Mouse (Mus musculus) heart, postnatal 36 days (tissue): Measurements from ENCODE around the gene Zfp280b. TPM values are rescaled to one million over a fixed set of nuclear protein-coding genes. Genes with fewer than 3 reads are reported as not detected.
A peak's percentile ranks its signal among the peaks of the same experiment; 100 is the strongest.
"Not testable (repeated sequence)": the region's sequence is repeated elsewhere in the genome, so short reads cannot be mapped to it uniquely, and the experiment has no call there.

Source experiments
- DNase-seq, 2 experiments: peaks; one replicate each; pipeline ENCODE4 v3.0.0; 2021 to 2022
- intact Hi-C: fragments of 180-260 bp; cut with DNase I; formaldehyde crosslinking; loops from one replicate; pipeline ENCODE4 v1.15.1; 2025
- total RNA-seq, 2 experiments: library from RNA; stranded (reverse); gene quantifications; 2 replicates each; pipeline ENCODE4 v1.2.3; 2021

Zfp280b gene
- total RNA-seq, result 1 to 10 TPM; 6.9 to 8.0 TPM

- intact Hi-C loops, result loop anchor here (5.0 kb wide), 1 partner anchor 115 kb away; no protein-coding TSS in a partner anchor
- DNase-seq, result peak; percentile 92 to 94
These were observed at the start of gene Zfp280b for GRCm38 (mm10) chr10:76032402-76033118. TSS of gene Zfp280b (plus strand) at chr10:76032650.

DNA sequence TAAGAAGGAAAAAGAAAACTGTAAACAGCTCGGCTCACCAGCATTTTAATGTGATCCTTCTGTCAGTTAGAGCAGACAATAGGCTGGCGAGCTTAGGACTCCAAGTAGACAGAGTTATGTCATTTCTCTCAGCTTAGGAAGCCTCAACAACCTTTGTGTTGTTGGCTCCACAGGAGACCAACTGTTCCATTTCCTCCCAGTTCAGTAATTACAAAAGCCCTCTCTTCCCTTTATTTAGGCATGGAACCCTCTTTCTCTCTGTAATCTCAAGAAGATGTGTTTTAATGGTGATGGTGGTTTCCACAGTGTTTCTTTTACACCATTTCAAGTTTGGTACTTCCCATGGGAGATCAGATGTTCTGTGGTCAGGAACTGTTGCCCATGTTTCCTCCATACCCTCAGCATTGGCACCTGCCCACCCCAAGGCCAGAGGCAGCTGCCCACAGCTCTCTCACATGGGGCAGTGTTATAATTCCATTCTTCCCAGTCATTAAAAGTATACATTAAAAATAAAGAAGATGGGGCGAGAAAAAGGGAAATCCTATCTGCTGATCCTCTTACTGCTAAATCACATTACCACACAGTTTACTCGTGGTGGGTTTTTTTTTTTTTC, 41.9 kb upstream of the Zfp280b start:
- no peak for DNase-seq
- intact Hi-C loops, result no loop called here

GRCm38 (mm10) chr10:75993616-75994240, 38.7 kb upstream of the Zfp280b start:
- DNase-seq, result no peak
- intact Hi-C loops, result no loop called here

GRCm38 (mm10) chr10:75994531-75995210, 37.8 kb upstream of the Zfp280b start:
- intact Hi-C loops, DNase-seq: not testable (repeated sequence)

DNA sequence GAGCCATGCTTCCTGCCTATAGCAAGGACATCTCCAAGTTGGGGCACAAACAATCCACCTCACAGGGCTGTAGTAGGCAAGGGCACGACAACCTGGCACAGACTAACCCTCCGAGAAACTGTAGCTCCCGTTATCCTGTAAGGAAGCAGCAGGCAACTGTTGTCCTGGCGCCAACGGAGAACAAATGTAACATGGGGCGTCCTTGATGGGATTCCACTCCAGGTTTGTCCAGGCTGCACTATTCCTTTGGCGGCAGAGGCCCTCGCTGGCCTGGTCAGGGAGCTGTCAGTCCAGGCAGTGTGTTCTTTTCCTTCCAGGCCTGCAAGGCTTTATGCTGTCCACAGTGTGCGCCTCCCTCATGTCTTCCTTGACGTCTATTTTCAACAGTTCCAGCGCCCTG, 37.0 kb upstream of the Zfp280b start:
- intact Hi-C loops, result no loop called here
- no peak for DNase-seq

- intact Hi-C loops, result no loop called here
- no peak for DNase-seq
These were observed 36.1 kb upstream of the Zfp280b start for GRCm38 (mm10) chr10:75996315-75996714.

GRCm38 (mm10) chr10:76001160-76001559, 31.3 kb upstream of the Zfp280b start:
- DNase-seq, result no peak
- intact Hi-C loops, result no loop called here

GRCm38 (mm10) chr10:76002101-76002521, 30.3 kb upstream of the Zfp280b start:
- intact Hi-C loops, result no loop called here
- DNase-seq, result no peak

DNA sequence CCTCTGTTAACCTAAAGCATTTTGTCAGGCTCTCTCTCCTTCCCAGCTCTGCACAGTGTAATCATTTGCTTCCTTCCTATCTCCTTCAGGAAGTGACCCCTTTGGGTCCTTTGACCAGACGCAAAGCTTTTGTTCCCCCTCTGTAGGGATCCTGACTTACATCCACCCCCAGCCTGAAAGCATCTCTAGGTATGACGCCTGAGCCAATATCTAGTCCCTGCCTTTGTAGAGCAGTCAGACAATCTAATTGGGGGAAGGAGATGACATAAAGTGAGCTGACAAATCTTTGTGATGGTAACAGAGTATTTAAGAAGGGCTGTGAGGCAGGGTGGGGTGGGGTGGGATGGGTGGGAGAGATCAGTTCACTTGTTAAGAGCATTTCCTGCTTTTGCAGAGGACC, 29.8 kb upstream of the Zfp280b start:
- intact Hi-C loops, result no loop called here
- no peak for DNase-seq

DNA sequence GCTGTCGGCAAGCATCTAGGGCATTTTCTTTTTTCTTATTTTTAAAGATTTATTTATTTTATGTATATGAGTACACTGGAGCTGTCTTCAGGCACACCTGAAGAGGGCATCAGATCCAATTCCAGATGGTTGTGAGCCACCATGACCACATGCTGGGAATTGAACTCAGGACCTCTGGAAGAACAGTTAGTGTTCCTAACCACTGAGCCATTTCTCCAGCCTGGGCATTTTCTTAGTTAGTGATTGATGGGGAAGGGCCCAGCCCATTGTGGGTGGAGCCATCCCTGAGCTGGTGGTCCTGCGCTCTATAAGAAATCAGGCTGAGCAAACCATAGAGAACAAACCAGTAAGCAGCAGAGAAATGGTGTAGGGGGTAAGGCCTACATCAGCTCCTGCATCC, 29.2 kb upstream of the Zfp280b start:
- no peak for DNase-seq
- intact Hi-C loops, result no loop called here

DNA sequence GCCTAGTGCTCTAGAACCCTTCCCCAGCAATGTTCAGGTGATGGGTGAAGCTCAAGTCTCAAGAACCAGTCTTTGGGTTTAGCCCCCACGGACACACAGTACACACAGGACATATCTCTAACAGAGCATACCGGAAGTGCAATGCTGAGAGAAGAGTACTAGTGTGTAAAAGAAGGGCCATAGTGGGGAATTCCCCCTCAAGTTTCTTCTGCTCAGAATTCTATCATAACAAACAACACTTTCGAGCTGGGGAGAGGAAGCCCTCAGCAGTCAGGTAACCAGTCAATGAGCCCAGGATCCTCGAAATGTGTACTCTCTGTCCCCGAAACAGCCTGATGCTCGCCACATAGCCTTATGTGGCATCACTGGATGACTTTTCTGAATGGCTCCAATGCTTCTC, 26.1 kb upstream of the Zfp280b start:
- DNase-seq, result no peak
- intact Hi-C loops, result no loop called here

DNA sequence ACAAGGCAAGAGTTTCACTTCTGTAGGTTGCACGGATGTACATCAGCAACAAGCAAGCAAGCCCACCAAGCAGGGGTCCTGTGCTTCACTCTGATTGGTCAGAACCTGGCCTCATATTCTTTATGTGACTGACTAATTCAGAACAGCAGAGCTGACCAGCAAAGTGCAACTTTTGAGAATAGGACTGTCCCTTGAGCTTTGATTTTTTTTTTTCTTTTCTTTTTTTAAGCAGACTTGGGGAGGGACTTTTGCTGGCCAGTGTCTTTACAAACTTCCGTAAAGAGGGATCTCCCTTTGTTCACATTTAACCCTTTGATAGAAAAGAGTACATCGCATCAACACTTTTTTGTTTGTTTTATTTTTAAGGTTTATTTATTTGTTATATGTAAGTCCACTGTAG, 22.6 kb upstream of the Zfp280b start:
- DNase-seq, result no peak
- intact Hi-C loops, result no loop called here

DNA sequence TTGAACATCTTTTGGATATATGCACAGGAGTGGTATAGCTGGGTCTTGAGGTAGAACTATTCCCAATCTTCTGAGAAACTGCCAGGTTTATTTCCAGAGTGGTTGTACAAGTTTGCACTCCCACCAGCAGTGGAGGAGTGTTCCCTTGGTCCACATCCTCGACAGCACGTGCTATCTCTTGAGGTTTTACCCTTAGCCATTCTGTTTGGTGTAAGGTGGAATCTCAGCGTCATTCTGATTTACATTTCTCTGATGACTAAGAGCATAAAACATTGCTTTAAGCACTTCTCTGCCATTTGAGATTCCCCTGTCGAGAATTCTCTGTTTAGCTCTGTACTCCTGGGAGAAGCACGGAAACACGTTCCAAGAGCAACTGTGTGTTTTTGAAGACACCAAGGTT, 19.5 kb upstream of the Zfp280b start:
- intact Hi-C loops, result no loop called here
- DNase-seq, result no peak

- intact Hi-C loops, result no loop called here
- DNase-seq, result no peak
These were observed 15.6 kb upstream of the Zfp280b start for GRCm38 (mm10) chr10:76016886-76017285.

GRCm38 (mm10) chr10:76021728-76022127, 10.7 kb upstream of the Zfp280b start:
- intact Hi-C loops, result no loop called here
- DNase-seq, result no peak

DNA sequence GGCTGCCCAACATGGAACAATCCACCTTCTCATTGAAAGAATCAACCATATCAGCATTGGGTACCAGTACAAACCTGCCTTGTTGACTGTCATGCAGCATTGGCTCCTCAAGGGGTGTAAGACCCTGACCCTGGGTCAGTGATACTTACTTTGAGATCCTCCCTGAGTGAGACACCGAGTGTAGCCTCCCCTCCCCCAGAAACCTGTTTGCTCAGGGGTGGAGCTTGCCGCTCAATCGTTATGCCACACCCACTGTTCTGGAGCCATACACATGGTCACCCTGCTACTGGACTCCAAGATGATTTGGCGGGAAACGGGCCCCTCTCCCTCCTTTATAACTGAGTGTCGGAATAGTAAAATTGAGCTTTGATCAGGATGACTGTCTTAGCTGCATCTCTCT, 8.5 kb upstream of the Zfp280b start:
- intact Hi-C loops, result no loop called here
- DNase-seq, result no peak

GRCm38 (mm10) chr10:76025470-76026190, 6.8 kb upstream of the Zfp280b start:
- intact Hi-C loops, result no loop called here
- DNase-seq, result no peak

DNA sequence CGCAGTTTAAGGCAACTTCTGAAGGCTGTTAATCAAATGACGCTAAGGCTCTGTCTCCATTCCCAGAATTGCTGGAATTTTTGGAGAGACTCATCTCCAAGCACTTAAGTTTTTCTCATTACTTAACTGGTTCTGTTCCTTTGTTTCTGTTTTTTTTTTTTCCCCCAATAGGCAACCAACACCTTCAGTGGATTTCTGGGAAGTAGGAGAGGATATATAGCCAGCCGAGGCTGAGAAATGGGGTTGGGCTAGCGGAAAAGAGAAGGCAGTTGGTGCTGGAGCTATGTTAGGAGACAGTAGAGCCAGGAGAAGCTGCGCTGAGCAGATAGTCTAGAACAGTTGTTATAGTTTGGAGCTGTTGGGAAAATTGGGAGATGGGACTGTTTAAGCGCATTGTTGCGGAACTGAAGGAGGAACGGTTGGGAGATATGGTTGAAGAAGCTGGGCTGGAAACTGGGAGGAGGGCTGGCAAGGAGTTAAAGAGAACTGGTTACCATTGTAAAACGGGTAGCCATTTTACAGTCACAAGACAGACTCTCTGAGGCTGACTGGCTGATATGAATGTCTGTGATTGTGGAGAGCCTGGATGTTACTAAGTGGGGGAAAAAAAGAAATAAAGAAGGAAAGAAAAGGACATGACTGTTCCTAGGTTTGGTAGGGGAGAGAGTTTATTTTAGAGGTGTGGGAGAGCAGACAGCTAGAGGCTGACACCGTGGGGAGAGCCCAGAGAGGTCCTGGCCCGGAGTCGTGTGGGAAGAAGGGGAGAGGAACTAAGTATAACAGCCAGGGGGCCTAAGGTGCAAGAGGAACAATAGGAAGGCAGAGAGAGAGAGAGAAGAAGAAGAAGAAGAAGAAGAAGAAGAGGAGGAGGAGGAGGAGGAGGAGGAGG, 5.1 kb upstream of the Zfp280b start:
- DNase-seq, result no peak
- intact Hi-C loops, result no loop called here

GRCm38 (mm10) chr10:76028016-76028366, 4.5 kb upstream of the Zfp280b start:
- no peak for DNase-seq
- intact Hi-C loops, result no loop called here

DNA sequence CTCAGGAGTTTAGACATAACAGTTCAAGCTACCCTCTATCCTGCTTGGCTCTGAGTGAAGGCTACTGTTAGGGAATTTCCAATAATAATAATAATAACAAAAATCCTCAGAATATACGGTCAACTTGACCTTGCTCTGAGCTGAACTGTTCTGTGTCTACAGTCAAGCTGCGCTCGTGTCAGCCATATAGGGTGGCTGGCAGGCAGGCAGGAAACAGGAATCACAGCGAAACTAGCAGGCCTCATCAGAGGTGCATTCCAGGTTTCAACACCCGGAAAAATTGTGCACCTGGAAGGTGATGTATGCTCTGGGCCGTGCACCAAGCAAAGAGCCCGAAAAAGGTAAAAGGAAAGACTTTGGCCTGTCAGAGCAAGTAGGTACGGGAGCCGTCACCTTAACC, 4.1 kb upstream of the Zfp280b start:
- intact Hi-C loops, result no loop called here
- no peak for DNase-seq
